Mouse (Mus musculus) heart, adult 2 months (tissue): Measurements from ENCODE around the gene Itsn1.

Source experiments
- CTCF ChIP-seq: fragments of 200-600 bp; IDR thresholded peaks from 2 replicates; pipeline ENCODE4 v1.8.1; 2022; ENCODE audit warnings: antibody characterized with exemption, mild to moderate bottlenecking, moderate library complexity
- POLR2A ChIP-seq: fragments of 200-500 bp; IDR thresholded peaks from 2 replicates; pipeline ENCODE4 v1.6.1; 2011; ENCODE audit warnings: mild to moderate bottlenecking, low read depth, low read length, control low read depth; ENCODE audit not compliant: insufficient read depth

DNA sequence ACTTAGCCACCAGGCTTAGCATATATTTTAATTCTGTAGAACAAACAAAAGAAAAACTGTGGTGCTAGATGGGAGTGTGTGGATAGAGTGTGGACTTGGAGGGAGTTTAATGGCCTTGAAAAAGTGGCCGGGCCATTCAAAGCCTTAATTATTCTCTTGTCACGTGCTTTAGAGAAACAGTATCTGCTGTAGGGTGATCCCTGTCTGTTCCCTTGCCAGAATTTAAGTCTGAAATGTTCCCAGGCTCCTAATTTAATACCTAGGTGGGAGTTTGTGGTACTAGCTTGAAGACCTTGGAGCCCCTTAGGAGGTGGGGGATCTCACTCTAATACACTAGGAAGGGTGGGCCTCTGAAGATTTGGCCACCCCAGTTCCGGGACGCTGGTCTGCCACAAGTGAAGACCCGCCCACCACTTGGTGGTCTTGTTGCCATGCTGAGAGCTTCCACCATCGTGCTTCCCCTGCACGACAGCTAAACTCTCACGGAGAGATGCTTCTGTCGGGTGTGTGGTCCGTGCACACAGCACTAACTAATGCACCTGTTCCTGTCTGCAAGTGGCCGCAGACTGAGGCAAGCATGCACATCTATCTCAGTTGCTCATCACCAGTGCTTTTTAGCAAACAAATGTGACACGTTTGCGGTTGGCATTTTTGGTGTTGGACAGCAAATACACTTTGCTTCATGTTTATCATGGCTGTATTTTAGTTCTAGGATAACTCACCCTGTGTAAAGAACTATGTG, 22.7 kb downstream of the Itsn1 start:
- TF ChIP-seq CTCF (no peak), POLR2A (no peak)
